Mouse (Mus musculus) brain, embryonic 18.5 days (tissue): ENCODE results near the gene Mex3a.

Source experiments
- DNase-seq: peaks from one replicate; pipeline ENCODE4 v3.0.0-alpha.2; 2012; ENCODE audit warnings: low read depth, low spot score

The Mex3a gene

GRCm38 (mm10) chr3:88505765-88506164 lies 26.4 kb upstream of the Mex3a start:
- no peak for DNase-seq

GRCm38 (mm10) chr3:88509250-88509649 lies 22.9 kb upstream of the Mex3a start:
- no peak for DNase-seq

GRCm38 (mm10) chr3:88509692-88510420 lies 22.3 kb upstream of the Mex3a start, which contains the start of gene Lmna:
Lmna (minus strand) TSS chr3:88509956.
- DNase-seq, result peak; percentile 78

- no peak for DNase-seq
Measured at GRCm38 (mm10) chr3:88510421-88511289, 21.5 kb upstream of the Mex3a start.

GRCm38 (mm10) chr3:88511559-88511958 lies 20.6 kb upstream of the Mex3a start:
- DNase-seq, result no peak

GRCm38 (mm10) chr3:88512141-88512895 lies 19.9 kb upstream of the Mex3a start:
- DNase-seq, result no peak

- no peak for DNase-seq
Measured at GRCm38 (mm10) chr3:88512896-88513545, 19.2 kb upstream of the Mex3a start.

- no peak for DNase-seq
Measured at GRCm38 (mm10) chr3:88513546-88514115, 18.6 kb upstream of the Mex3a start.

GRCm38 (mm10) chr3:88514231-88515094 lies 17.7 kb upstream of the Mex3a start:
- no peak for DNase-seq

GRCm38 (mm10) chr3:88515095-88515386 lies 17.2 kb upstream of the Mex3a start:
- no peak for DNase-seq

- no peak for DNase-seq
Measured at GRCm38 (mm10) chr3:88516407-88516806, 15.8 kb upstream of the Mex3a start.

GRCm38 (mm10) chr3:88518411-88518810 lies 13.8 kb upstream of the Mex3a start:
- DNase-seq, result no peak

- DNase-seq, result no peak
Measured at GRCm38 (mm10) chr3:88520078-88520477, 12.1 kb upstream of the Mex3a start.

GRCm38 (mm10) chr3:88521156-88521555 lies 11.0 kb upstream of the Mex3a start:
- no peak for DNase-seq

GRCm38 (mm10) chr3:88521803-88522331 lies 10.3 kb upstream of the Mex3a start:
- no peak for DNase-seq

- DNase-seq, result no peak
Measured at GRCm38 (mm10) chr3:88523027-88523426, 9.2 kb upstream of the Mex3a start.

GRCm38 (mm10) chr3:88525021-88525420 lies 7.2 kb upstream of the Mex3a start:
- DNase-seq, result no peak

GRCm38 (mm10) chr3:88526157-88527131 lies 5.8 kb upstream of the Mex3a start:
- no peak for DNase-seq

GRCm38 (mm10) chr3:88527565-88527964 lies 4.6 kb upstream of the Mex3a start:
- no peak for DNase-seq
